In the genomic region with DNA sequence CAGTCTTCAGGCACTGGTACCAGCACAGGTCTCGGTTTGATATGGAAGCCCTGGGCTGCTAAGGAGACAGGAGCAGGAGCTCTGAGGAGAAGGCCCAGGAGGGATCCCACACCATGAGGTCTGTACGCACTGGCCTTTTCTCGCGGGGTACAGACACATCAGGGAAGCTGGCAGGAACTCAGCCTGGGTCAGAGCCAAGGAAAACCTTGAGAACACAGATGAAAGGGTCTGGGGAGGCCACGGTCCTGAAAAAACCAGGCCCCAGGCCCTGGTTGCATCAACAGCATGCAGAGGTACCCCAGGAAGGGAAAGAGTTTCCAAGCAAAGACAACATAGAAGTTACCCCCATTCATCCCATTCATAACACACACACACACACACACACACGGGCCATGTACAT, we compare ENCODE assay signal across 11 mouse cellular contexts.
DNase-seq lines count a peak whose midpoint lies in the region; ATAC-seq lines count a peak whose summit lies in the region.
"Had no signal": no experiment of that assay in that cellular context is flagged by ENCODE, and none has a peak within 500 bp of the region (broad histone marks: within the 10 kb centered on the region; RNA-seq: fewer than 3 reads in every experiment).

No protein-coding gene starts in this region.

- H3K4me1 ChIP-seq in hindbrain, embryonic 10.5 days (replicated peaks) = peaks cover 66% of the 10 kb centered on the region
- peaks cover 11% of the 10 kb centered on the region; the same call in 1 of the 2 replicates for H3K4me1 ChIP-seq in hindbrain, embryonic 11.5 days (replicated peaks; ENCODE audit: control insufficient read depth, insufficient read depth, low read length)
- H3K4me1 ChIP-seq in heart, embryonic 16.5 days (ENCODE audit: control insufficient read depth, insufficient read depth, low read length) = peaks cover 20% of the 10 kb centered on the region
- peaks cover 18% of the 10 kb centered on the region for H3K4me1 ChIP-seq in neural tube, embryonic 15.5 days

- DNase-seq in hindbrain, embryonic 10.5 days (ENCODE audit: low spot score) = no peak
- DNase-seq in hindbrain, embryonic 11.5 days (ENCODE audit: low spot score) = no peak
- DNase-seq in testis, postnatal 10 days (ENCODE audit: low spot score) = peak; percentile 54
- DNase-seq in testis, postnatal 14 days (ENCODE audit: low spot score) = no peak
- no peak for DNase-seq in cerebellum, postnatal 36 days
- no peak for DNase-seq in right cerebral cortex, postnatal 14 days
- DNase-seq: thymus, postnatal 4 days had no signal

- H3K36me3 ChIP-seq in hindbrain, embryonic 10.5 days = no peaks in the 10 kb centered on the region
- H3K36me3 ChIP-seq in hindbrain, embryonic 11.5 days (ENCODE audit: control insufficient read depth, insufficient read depth, low read length) = no peaks in the 10 kb centered on the region
- H3K36me3 ChIP-seq in heart, embryonic 16.5 days (ENCODE audit: control insufficient read depth, insufficient read depth) = no peaks in the 10 kb centered on the region
- no peaks in the 10 kb centered on the region for H3K36me3 ChIP-seq in neural tube, embryonic 15.5 days
- H3K36me3 ChIP-seq: intestine, embryonic 15.5 days had no signal

- no peak for ATAC-seq in hindbrain, embryonic 11.5 days (ENCODE audit: low FRiP score)
- ATAC-seq in heart, embryonic 16.5 days (replicated peaks; ENCODE audit: extremely low read depth, insufficient read depth, low FRiP score) = no peak
- no peak for ATAC-seq in neural tube, embryonic 15.5 days (ENCODE audit: low FRiP score)

- H3K9ac ChIP-seq in hindbrain, embryonic 11.5 days (ENCODE audit: low read depth, low read length) = no peak overlapping the region
- peak overlapping the region; percentile 25; the same call in 1 of the 2 replicates for H3K9ac ChIP-seq in heart, embryonic 16.5 days (ENCODE audit: low read length)
- H3K9ac ChIP-seq in neural tube, embryonic 15.5 days (replicated peaks) = no peak overlapping the region
- H3K9ac ChIP-seq: intestine, embryonic 15.5 days had no signal

- H3K4me2 ChIP-seq in hindbrain, embryonic 11.5 days (replicated peaks; ENCODE audit: low read depth, low read length) = no peak overlapping the region
- H3K4me2 ChIP-seq in heart, embryonic 16.5 days (ENCODE audit: low read depth, low read length) = no peak overlapping the region
- no peak overlapping the region for H3K4me2 ChIP-seq in neural tube, embryonic 15.5 days

- peaks cover 6% of the 10 kb centered on the region; the same call in 1 of the 2 replicates for H3K27me3 ChIP-seq in hindbrain, embryonic 10.5 days (ENCODE audit: insufficient read depth, poor library complexity, severe bottlenecking)
- H3K27me3 ChIP-seq in hindbrain, embryonic 11.5 days (ENCODE audit: control insufficient read depth, insufficient read depth, low read length) = no peaks in the 10 kb centered on the region
- H3K27me3 ChIP-seq in heart, embryonic 16.5 days (ENCODE audit: control insufficient read depth, insufficient read depth, low read length) = no peaks in the 10 kb centered on the region
- H3K27me3 ChIP-seq in neural tube, embryonic 15.5 days (replicated peaks) = no peaks in the 10 kb centered on the region; the same call in 1 of the 2 replicates
- H3K27me3 ChIP-seq: intestine, embryonic 15.5 days had no signal

- no peak overlapping the region for H3K4me3 ChIP-seq in hindbrain, embryonic 10.5 days
- H3K4me3 ChIP-seq in hindbrain, embryonic 11.5 days (ENCODE audit: low read depth, low read length) = no peak overlapping the region
- no peak overlapping the region for H3K4me3 ChIP-seq in heart, embryonic 16.5 days (ENCODE audit: low read length)
- H3K4me3 ChIP-seq in neural tube, embryonic 15.5 days (replicated peaks) = no peak overlapping the region
- H3K4me3 ChIP-seq: intestine, embryonic 15.5 days; myocyte had no signal

- H3K9me3 ChIP-seq in hindbrain, embryonic 10.5 days = no peaks in the 10 kb centered on the region
- no peaks in the 10 kb centered on the region for H3K9me3 ChIP-seq in hindbrain, embryonic 11.5 days (ENCODE audit: control insufficient read depth, low read length)
- H3K9me3 ChIP-seq in heart, embryonic 16.5 days (replicated peaks; ENCODE audit: control insufficient read depth, low read length) = no peaks in the 10 kb centered on the region
- no peaks in the 10 kb centered on the region for H3K9me3 ChIP-seq in neural tube, embryonic 15.5 days (replicated peaks)
- H3K9me3 ChIP-seq: intestine, embryonic 15.5 days had no signal

- 72% methylated on average over 6 of the region's 6 CpGs for WGBS in hindbrain, embryonic 10.5 days
- 64% methylated on average over 6 of the region's 6 CpGs for WGBS in hindbrain, embryonic 11.5 days
- 42% methylated on average over 6 of the region's 6 CpGs for WGBS in heart, embryonic 16.5 days
- WGBS in neural tube, embryonic 15.5 days = 63% methylated on average over 6 of the region's 6 CpGs

- peak overlapping the region; percentile 87 for H3K27ac ChIP-seq in hindbrain, embryonic 10.5 days
- H3K27ac ChIP-seq in hindbrain, embryonic 11.5 days (ENCODE audit: low read depth, low read length) = no peak overlapping the region
- no peak overlapping the region; the same call in 1 of the 2 replicates for H3K27ac ChIP-seq in heart, embryonic 16.5 days (ENCODE audit: low read length)
- 0 out of 2 replicates have a peak overlapping the region, but pooled peaks have one; percentile 48 for H3K27ac ChIP-seq in neural tube, embryonic 15.5 days (replicated peaks)

Comparison
In these comparisons a context has a peak if more than half of its experiments do, and no peak if none do; other contexts are left out.
1. H3K27ac ChIP-seq: peak in hindbrain, embryonic 10.5 days (single experiment) and neural tube, embryonic 15.5 days (single experiment); none in hindbrain, embryonic 11.5 days (single experiment) and heart, embryonic 16.5 days (single experiment).